In genomic region chr7:27132588-27132987, GRCm38 (mm10) we compare ENCODE assay signal across 8 mouse cellular contexts. TPM values are rescaled to one million over a fixed set of nuclear protein-coding genes. Genes with fewer than 3 reads are reported as not detected.
DNase-seq lines count a peak whose midpoint lies in the region; ATAC-seq and TF ChIP-seq lines count a peak whose summit lies in the region.

No protein-coding gene starts in this region.

- H3K27ac ChIP-seq in forebrain, embryonic 11.5 days (ENCODE audit: low read depth, low read length) = no peak overlapping the region
- no peak overlapping the region for H3K27ac ChIP-seq in forebrain, embryonic 15.5 days (replicated peaks)
- no peak overlapping the region for H3K27ac ChIP-seq in thymus, adult 2 months (ENCODE audit: control insufficient read depth, insufficient read depth, low read length)
- no peak overlapping the region; the same call in 1 of the 2 replicates for H3K27ac ChIP-seq in intestine, embryonic 16.5 days (ENCODE audit: low read length)
- no peak overlapping the region for H3K27ac ChIP-seq in liver, embryonic 15.5 days (replicated peaks)
- no peak overlapping the region for H3K27ac ChIP-seq in testis, adult 2 months (ENCODE audit: control insufficient read depth, insufficient read depth, low read depth, low read length)

- H3K4me2 ChIP-seq in forebrain, embryonic 11.5 days (ENCODE audit: low read depth, low read length, severe bottlenecking) = no peak overlapping the region
- H3K4me2 ChIP-seq in forebrain, embryonic 15.5 days (replicated peaks) = no peak overlapping the region
- H3K4me2 ChIP-seq in intestine, embryonic 16.5 days (ENCODE audit: low read depth, low read length) = 0 out of 2 replicates have a peak overlapping the region, but pooled peaks have one; percentile 9
- peak overlapping the region; percentile 10; the same call in 1 of the 2 replicates for H3K4me2 ChIP-seq in liver, embryonic 15.5 days

- no peaks in the 10 kb centered on the region; the same call in 1 of the 2 replicates for H3K9me3 ChIP-seq in forebrain, embryonic 11.5 days (ENCODE audit: control insufficient read depth, low read length)
- H3K9me3 ChIP-seq in forebrain, embryonic 15.5 days = no peaks in the 10 kb centered on the region
- H3K9me3 ChIP-seq in intestine, embryonic 16.5 days (ENCODE audit: control insufficient read depth, low read length) = 0 out of 2 replicates have a peak, but pooled peaks cover 3% of the 10 kb centered on the region
- no peaks in the 10 kb centered on the region for H3K9me3 ChIP-seq in liver, embryonic 15.5 days (replicated peaks)

- WGBS in forebrain, embryonic 11.5 days = 18% methylated on average over 10 of the region's 10 CpGs
- 17% methylated on average over 10 of the region's 10 CpGs for WGBS in forebrain, embryonic 15.5 days
- 20% methylated on average over 10 of the region's 10 CpGs for WGBS in thymus, adult 2 months
- WGBS in intestine, embryonic 16.5 days = 14% methylated on average over 10 of the region's 10 CpGs
- WGBS in liver, embryonic 15.5 days (ENCODE audit: insufficient replicate concordance) = 13% methylated on average over 10 of the region's 10 CpGs

- H3K27me3 ChIP-seq in forebrain, embryonic 11.5 days (ENCODE audit: control insufficient read depth, insufficient read depth, low read length) = no peaks in the 10 kb centered on the region
- H3K27me3 ChIP-seq in forebrain, embryonic 15.5 days = no peaks in the 10 kb centered on the region
- H3K27me3 ChIP-seq in thymus, adult 2 months (ENCODE audit: control insufficient read depth, insufficient read depth, low read length) = no peaks in the 10 kb centered on the region
- no peaks in the 10 kb centered on the region for H3K27me3 ChIP-seq in intestine, embryonic 16.5 days (replicated peaks; ENCODE audit: control insufficient read depth, insufficient read depth, low read length)
- no peaks in the 10 kb centered on the region for H3K27me3 ChIP-seq in liver, embryonic 15.5 days
- no peaks in the 10 kb centered on the region for H3K27me3 ChIP-seq in testis, adult 2 months (ENCODE audit: control insufficient read depth, insufficient read depth, low read length)

- H3K36me3 ChIP-seq in forebrain, embryonic 11.5 days (ENCODE audit: control insufficient read depth, insufficient read depth, low read length) = no peaks in the 10 kb centered on the region
- no peaks in the 10 kb centered on the region for H3K36me3 ChIP-seq in forebrain, embryonic 15.5 days
- H3K36me3 ChIP-seq in thymus, adult 2 months (ENCODE audit: control insufficient read depth, insufficient read depth, low read length) = no peaks in the 10 kb centered on the region
- no peaks in the 10 kb centered on the region for H3K36me3 ChIP-seq in intestine, embryonic 16.5 days (ENCODE audit: control insufficient read depth, insufficient read depth, low read length)
- no peaks in the 10 kb centered on the region for H3K36me3 ChIP-seq in liver, embryonic 15.5 days (replicated peaks)
- no peaks in the 10 kb centered on the region for H3K36me3 ChIP-seq in testis, adult 2 months (ENCODE audit: control insufficient read depth, insufficient read depth, low read length)

- 0 out of 2 replicates have a peak, but pooled peaks have one; percentile 7 for ATAC-seq in forebrain, embryonic 11.5 days (replicated peaks; ENCODE audit: low FRiP score)
- ATAC-seq in forebrain, embryonic 15.5 days (replicated peaks) = no peak
- ATAC-seq in intestine, embryonic 16.5 days = 0 out of 2 replicates have a peak, but pooled peaks have one; percentile 7
- no peak for ATAC-seq in liver, embryonic 15.5 days (ENCODE audit: insufficient read depth)

- TF ChIP-seq CTCF in thymus, adult 2 months (IDR thresholded peaks at IDR 0.05; ENCODE audit: borderline replicate concordance, control insufficient read depth, extremely low read depth, insufficient read depth, low read length, poor library complexity) = no peak
- peak; percentile 36; the same call in 1 of the 2 replicates for TF ChIP-seq CTCF in testis, adult 2 months (IDR thresholded peaks at IDR 0.05; ENCODE audit: control insufficient read depth, insufficient read depth, insufficient replicate concordance, low read depth, low read length)

- no peaks in the 10 kb centered on the region for H3K4me1 ChIP-seq in forebrain, embryonic 11.5 days (replicated peaks; ENCODE audit: control insufficient read depth, insufficient read depth, low read length)
- no peaks in the 10 kb centered on the region for H3K4me1 ChIP-seq in forebrain, embryonic 15.5 days
- no peaks in the 10 kb centered on the region for H3K4me1 ChIP-seq in thymus, adult 2 months (replicated peaks; ENCODE audit: control insufficient read depth, insufficient read depth, low read length)
- peaks cover 5% of the 10 kb centered on the region; the same call in 1 of the 2 replicates for H3K4me1 ChIP-seq in intestine, embryonic 16.5 days (ENCODE audit: control insufficient read depth, insufficient read depth, low read length)
- H3K4me1 ChIP-seq in liver, embryonic 15.5 days (replicated peaks) = no peaks in the 10 kb centered on the region
- H3K4me1 ChIP-seq in testis, adult 2 months (ENCODE audit: control insufficient read depth, insufficient read depth, low read length) = peaks cover 12% of the 10 kb centered on the region

- H3K4me3 ChIP-seq in forebrain, embryonic 11.5 days (ENCODE audit: low read depth, low read length) = no peak overlapping the region
- no peak overlapping the region for H3K4me3 ChIP-seq in forebrain, embryonic 15.5 days
- no peak overlapping the region for H3K4me3 ChIP-seq in thymus, adult 2 months (ENCODE audit: control insufficient read depth, insufficient read depth, low read length)
- H3K4me3 ChIP-seq in intestine, embryonic 16.5 days (ENCODE audit: low read length) = no peak overlapping the region
- no peak overlapping the region for H3K4me3 ChIP-seq in liver, embryonic 15.5 days (replicated peaks)
- no peak overlapping the region for H3K4me3 ChIP-seq in testis, adult 2 months (ENCODE audit: control insufficient read depth, low read depth, low read length)

- TF ChIP-seq POLR2A in thymus, adult 2 months (IDR thresholded peaks at IDR 0.05; ENCODE audit: control insufficient read depth, extremely low read depth, insufficient read depth, low read length, poor library complexity) = no peak
- TF ChIP-seq POLR2A in testis, adult 2 months (IDR thresholded peaks at IDR 0.05; ENCODE audit: control insufficient read depth, low read depth, low read length) = no peak

- H3K9ac ChIP-seq in forebrain, embryonic 11.5 days (ENCODE audit: low read length) = no peak overlapping the region
- H3K9ac ChIP-seq in forebrain, embryonic 15.5 days (replicated peaks) = no peak overlapping the region
- H3K9ac ChIP-seq in intestine, embryonic 16.5 days (ENCODE audit: low read depth, low read length) = no peak overlapping the region
- H3K9ac ChIP-seq in liver, embryonic 15.5 days = no peak overlapping the region

- peak; percentile 78 for DNase-seq in forebrain, embryonic 11.5 days (ENCODE audit: low spot score)
- peak; percentile 40 for DNase-seq in thymus, adult 2 months
- no peak for DNase-seq in thymus, adult 18-20 months
- peak; percentile 63 for DNase-seq in embryo, embryonic 10 days (ENCODE audit: low spot score)

RNA-seq across cellular contexts. Expression of gene Cyp2f2, which starts 12.9 kb away (rescaled TPM):
- polyA plus RNA-seq in forebrain, embryonic 11.5 days (2014; fragmentation: Nextera tagmentation; extraction: Ambion mirVana) = not detected in 2 replicates
- polyA plus RNA-seq in forebrain, embryonic 15.5 days (2015; fragmentation: Nextera tagmentation; extraction: Ambion mirVana) = not detected in 2 replicates
- polyA plus RNA-seq in thymus, adult 2 months (2012; rRNA removed) = 19.2 and 24.7 TPM in 2 replicates
- 0.17 TPM in 1 of 2 replicates, not detected in the other for polyA plus RNA-seq in intestine, embryonic 16.5 days (2015; fragmentation: Nextera tagmentation; extraction: Ambion mirVana)
- 1.3 and 1.9 TPM in 2 replicates for polyA plus RNA-seq in liver, embryonic 15.5 days (2015; fragmentation: Nextera tagmentation; extraction: Ambion mirVana)
- 1.2 and 2.0 TPM in 2 replicates for polyA plus RNA-seq in testis, adult 2 months (2012; rRNA removed)

RNA-seq across cellular contexts. Expression of gene Cyp2t4, which starts 20.9 kb away (rescaled TPM):
- polyA plus RNA-seq in forebrain, embryonic 11.5 days (2014; fragmentation: Nextera tagmentation; extraction: Ambion mirVana) = 0.27 TPM in 1 of 2 replicates, not detected in the other
- 0.27 TPM in 2 replicates for polyA plus RNA-seq in forebrain, embryonic 15.5 days (2015; fragmentation: Nextera tagmentation; extraction: Ambion mirVana)
- polyA plus RNA-seq in thymus, adult 2 months (2012; rRNA removed) = 0.11 TPM in 1 of 2 replicates, not detected in the other
- polyA plus RNA-seq in intestine, embryonic 16.5 days (2015; fragmentation: Nextera tagmentation; extraction: Ambion mirVana) = 0.09 TPM in 1 of 2 replicates, not detected in the other
- not detected in 2 replicates for polyA plus RNA-seq in liver, embryonic 15.5 days (2015; fragmentation: Nextera tagmentation; extraction: Ambion mirVana)
- 0.06 TPM in 1 of 2 replicates, not detected in the other for polyA plus RNA-seq in testis, adult 2 months (2012; rRNA removed)

RNA-seq across cellular contexts. Expression of gene Egln2, which starts 34.0 kb away (rescaled TPM):
- polyA plus RNA-seq in forebrain, embryonic 11.5 days (2014; fragmentation: Nextera tagmentation; extraction: Ambion mirVana) = 60.7 and 70.2 TPM in 2 replicates
- polyA plus RNA-seq in forebrain, embryonic 15.5 days (2015; fragmentation: Nextera tagmentation; extraction: Ambion mirVana) = 107 and 109 TPM in 2 replicates
- polyA plus RNA-seq in thymus, adult 2 months (2012; rRNA removed) = 116 and 125 TPM in 2 replicates
- polyA plus RNA-seq in intestine, embryonic 16.5 days (2015; fragmentation: Nextera tagmentation; extraction: Ambion mirVana) = 66.1 and 72.4 TPM in 2 replicates
- polyA plus RNA-seq in liver, embryonic 15.5 days (2015; fragmentation: Nextera tagmentation; extraction: Ambion mirVana) = 29.2 and 37.3 TPM in 2 replicates
- 622 and 747 TPM in 2 replicates for polyA plus RNA-seq in testis, adult 2 months (2012; rRNA removed)

RNA-seq across cellular contexts. Expression of gene Rab4b, which starts 46.1 kb away (rescaled TPM):
- polyA plus RNA-seq in forebrain, embryonic 11.5 days (2014; fragmentation: Nextera tagmentation; extraction: Ambion mirVana) = 52.3 and 52.5 TPM in 2 replicates
- 79.0 and 86.9 TPM in 2 replicates for polyA plus RNA-seq in forebrain, embryonic 15.5 days (2015; fragmentation: Nextera tagmentation; extraction: Ambion mirVana)
- polyA plus RNA-seq in thymus, adult 2 months (2012; rRNA removed) = 127 and 136 TPM in 2 replicates
- 69.9 and 70.1 TPM in 2 replicates for polyA plus RNA-seq in intestine, embryonic 16.5 days (2015; fragmentation: Nextera tagmentation; extraction: Ambion mirVana)
- polyA plus RNA-seq in liver, embryonic 15.5 days (2015; fragmentation: Nextera tagmentation; extraction: Ambion mirVana) = 21.2 and 23.0 TPM in 2 replicates
- polyA plus RNA-seq in testis, adult 2 months (2012; rRNA removed) = 64.5 and 65.1 TPM in 2 replicates

RNA-seq across cellular contexts. Expression of gene Gm21983, which starts 48.3 kb away (rescaled TPM):
- polyA plus RNA-seq in forebrain, embryonic 11.5 days (2014; fragmentation: Nextera tagmentation; extraction: Ambion mirVana) = 0.98 TPM in 1 of 2 replicates, not detected in the other
- polyA plus RNA-seq in forebrain, embryonic 15.5 days (2015; fragmentation: Nextera tagmentation; extraction: Ambion mirVana) = not detected in 2 replicates
- 0.19 TPM in 1 of 2 replicates, not detected in the other for polyA plus RNA-seq in thymus, adult 2 months (2012; rRNA removed)
- not detected in 2 replicates for polyA plus RNA-seq in intestine, embryonic 16.5 days (2015; fragmentation: Nextera tagmentation; extraction: Ambion mirVana)
- not detected in 2 replicates for polyA plus RNA-seq in liver, embryonic 15.5 days (2015; fragmentation: Nextera tagmentation; extraction: Ambion mirVana)
- polyA plus RNA-seq in testis, adult 2 months (2012; rRNA removed) = not detected in 2 replicates

Comparison
In these comparisons a context has a peak if more than half of its experiments do, and no peak if none do; other contexts are left out.
1. ATAC-seq: peak in forebrain, embryonic 11.5 days (single experiment) and intestine, embryonic 16.5 days (single experiment); none in forebrain, embryonic 15.5 days (single experiment) and liver, embryonic 15.5 days (single experiment).
2. DNase-seq: peak in forebrain, embryonic 11.5 days (single experiment), thymus, adult 2 months (single experiment) and embryo, embryonic 10 days (single experiment); none in thymus, adult 18-20 months (0 of 2).
3. H3K4me2 ChIP-seq: peak in intestine, embryonic 16.5 days (single experiment) and liver, embryonic 15.5 days (single experiment); none in forebrain, embryonic 11.5 days (single experiment) and forebrain, embryonic 15.5 days (single experiment).